Mouse (Mus musculus) ES-Bruce4 (cell line): ENCODE results near the gene Supt5.

Source experiments
- CTCF ChIP-seq: IDR thresholded peaks from one replicate; pipeline ENCODE4 v1.8.1; 2011; ENCODE audit warnings: low read depth, low read length
- POLR2A ChIP-seq: IDR thresholded peaks from one replicate; pipeline ENCODE4 v1.8.1; 2011; ENCODE audit warnings: low read length; ENCODE audit not compliant: insufficient read depth

DNA sequence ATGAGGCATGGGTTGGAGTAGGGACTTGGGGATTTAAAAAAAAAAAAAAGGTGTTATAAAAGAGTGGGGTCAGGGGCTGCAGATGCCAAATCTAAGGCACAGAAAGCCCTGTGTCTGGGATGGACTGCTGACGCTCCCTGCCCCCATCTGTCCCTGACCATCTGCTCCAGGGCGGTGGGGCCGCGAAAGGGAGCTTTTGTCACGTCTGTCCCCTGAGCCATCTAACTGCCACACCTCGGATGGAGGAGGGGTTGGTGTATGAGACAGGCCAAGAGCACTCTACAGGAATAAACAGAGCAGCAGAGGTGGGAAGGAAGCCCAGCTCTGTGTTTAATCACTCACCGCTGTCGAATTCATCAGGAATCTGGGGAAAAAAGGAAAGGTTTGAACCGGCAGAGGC lies 28.8 kb downstream of the Supt5 start:
- TF ChIP-seq CTCF (no peak), POLR2A (no peak)
